Mouse (Mus musculus) liver, embryonic 12.5 days (tissue): ENCODE data around the gene Tcp10c. TPM values are rescaled to one million over a fixed set of nuclear protein-coding genes. Genes with fewer than 3 reads are reported as not detected.
"Not testable (repeated sequence)": the region's sequence is repeated elsewhere in the genome, so short reads cannot be mapped to it uniquely, and the experiment has no call there.

Experiments used
- ATAC-seq: fragments of 200-750 bp; cut with Nextera tagmentation; 2 replicates; pipeline ENCODE4 v1.8.0; 2017; ENCODE audit warnings: moderate number of reproducible peaks, mild to moderate bottlenecking, moderate library complexity
- H3K27ac ChIP-seq: fragments of 300-500 bp; sonication (generic); 2 replicates; pipeline ENCODE4 v1.5.1; 2016; ENCODE audit warnings: mild to moderate bottlenecking
- H3K27me3 ChIP-seq: fragments of 300-500 bp; sonication (generic); replicated peaks from 2 replicates; pipeline ENCODE4 v1.6.1; 2016; ENCODE audit warnings: mild to moderate bottlenecking, moderate library complexity
- H3K36me3 ChIP-seq: fragments of 300-500 bp; sonication (generic); 2 replicates; pipeline ENCODE4 v1.6.1; 2016; ENCODE audit warnings: mild to moderate bottlenecking, moderate library complexity
- H3K4me1 ChIP-seq: fragments of 300-500 bp; sonication (generic); 2 replicates; pipeline ENCODE4 v1.6.1; 2016
- H3K4me2 ChIP-seq: fragments of 300-500 bp; sonication (generic); 2 replicates; pipeline ENCODE4 v1.6.1; 2016; ENCODE audit warnings: mild to moderate bottlenecking, moderate library complexity
- H3K4me3 ChIP-seq: fragments of 300-500 bp; sonication (generic); 2 replicates; pipeline ENCODE4 v1.5.1; 2016; ENCODE audit warnings: mild to moderate bottlenecking, moderate library complexity
- H3K9ac ChIP-seq: fragments of 300-500 bp; sonication (generic); 2 replicates; pipeline ENCODE4 v1.6.1; 2016; ENCODE audit warnings: mild to moderate bottlenecking, moderate library complexity
- H3K9me3 ChIP-seq: fragments of 300-500 bp; sonication (generic); replicated peaks from 2 replicates; pipeline ENCODE4 v1.6.1; 2016; ENCODE audit warnings: mild to moderate bottlenecking, moderate library complexity
- WGBS: fragments of 180-500 bp; shearing (Covaris S2); methylation state at CpG from one replicate; pipeline ENCODE4 v1.1.7; 2016; ENCODE audit not compliant: insufficient replicate concordance; 5-methylcytosine and 5-hydroxymethylcytosine counted together
- polyA plus RNA-seq: library from polyadenylated mRNA; unstranded; fragments of >200 nt; fragmentation: Nextera tagmentation; extraction: Ambion mirVana; gene quantifications from 2 replicates; pipeline ENCODE4 v1.2.1, GENCODE M21; 2016

The Tcp10c gene
- polyA plus RNA-seq, 1 experiment from 2014 or later, result not detected

DNA sequence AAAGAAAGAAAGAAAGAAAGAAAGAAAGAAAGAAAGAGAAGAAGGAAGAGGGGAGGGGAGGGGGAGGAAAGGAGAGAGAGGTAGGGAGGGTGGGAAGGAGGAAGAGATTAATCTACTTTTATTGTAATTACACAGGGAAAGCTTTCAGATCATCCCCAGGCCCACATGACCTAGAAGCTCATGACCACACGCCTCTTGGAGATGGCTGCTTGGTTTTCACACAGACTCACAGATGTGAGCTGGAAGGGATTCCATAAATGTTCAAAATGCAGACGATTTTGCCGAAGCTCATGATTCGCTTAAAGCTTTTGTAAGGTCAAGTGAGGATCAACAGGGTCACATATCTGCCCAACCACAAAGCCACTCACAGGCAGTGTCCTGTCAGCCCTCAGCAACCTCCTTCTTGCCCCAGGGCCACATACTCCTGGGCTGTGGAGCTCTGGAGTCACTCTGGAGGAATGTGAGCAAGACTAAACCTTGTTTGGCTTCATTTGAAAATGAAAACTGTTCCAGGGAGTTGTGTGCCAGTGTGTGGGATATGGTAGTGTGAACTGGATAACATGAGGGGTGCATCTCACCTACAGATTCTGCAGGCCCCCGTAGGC lies 49.3 kb downstream of the Tcp10c start:
- WGBS, result 58% methylated on average over 5 of the region's 5 CpGs
- ATAC-seq, H3K4me2 ChIP-seq, H3K36me3 ChIP-seq, H3K9ac ChIP-seq, H3K4me3 ChIP-seq, H3K27ac ChIP-seq, H3K27me3 ChIP-seq, H3K4me1 ChIP-seq: not testable (repeated sequence)
- peaks cover 18% of the 10 kb centered on the region for H3K9me3 ChIP-seq

DNA sequence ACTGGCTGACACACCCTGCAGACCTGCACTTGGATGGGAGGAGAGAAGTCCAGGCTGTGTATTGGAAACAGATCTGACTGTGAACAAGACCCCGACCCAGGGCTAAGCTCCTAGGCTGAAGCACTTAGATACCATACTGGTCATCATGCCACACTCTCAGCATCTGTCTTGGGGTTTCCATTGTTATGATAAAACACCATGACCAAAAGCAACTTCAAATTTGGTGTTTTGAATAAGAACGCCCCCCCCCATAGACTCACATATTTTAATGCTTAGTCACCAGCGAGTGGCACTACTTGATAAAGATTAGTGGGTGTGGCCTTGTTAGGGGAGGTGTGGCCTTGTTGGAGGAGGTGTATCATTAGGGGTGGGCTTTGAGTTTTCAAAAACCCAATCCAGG lies 51.7 kb downstream of the Tcp10c start:
- not testable (repeated sequence) for H3K27me3 ChIP-seq, ATAC-seq, H3K9ac ChIP-seq, H3K36me3 ChIP-seq, H3K4me2 ChIP-seq, H3K4me3 ChIP-seq, H3K4me1 ChIP-seq, H3K27ac ChIP-seq
- peaks cover 11% of the 10 kb centered on the region; the same call in 1 of the 2 replicates for H3K9me3 ChIP-seq
- 63% methylated on average over 3 of the region's 3 CpGs for WGBS

DNA sequence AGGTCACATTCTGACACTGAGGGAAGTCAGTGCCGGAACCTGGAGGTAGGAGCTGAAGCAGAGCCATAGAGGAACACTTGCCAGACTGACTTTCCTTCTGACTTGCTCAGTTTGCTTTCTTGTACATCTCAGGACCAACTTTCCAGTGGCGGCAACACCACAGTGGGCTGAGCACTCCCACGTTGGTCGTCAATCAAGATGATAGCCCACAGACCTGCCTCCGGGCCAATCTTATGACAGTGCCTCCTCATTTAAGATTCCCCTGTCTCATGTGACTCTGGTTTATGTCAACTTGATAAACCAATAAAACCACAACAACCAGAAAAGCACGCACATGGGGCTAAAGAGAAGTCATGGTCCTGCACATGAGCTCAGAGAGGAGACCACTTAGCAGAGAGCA lies 52.3 kb downstream of the Tcp10c start:
- H3K4me1 ChIP-seq, H3K36me3 ChIP-seq, H3K4me3 ChIP-seq, H3K4me2 ChIP-seq, H3K27ac ChIP-seq, ATAC-seq, H3K27me3 ChIP-seq, H3K9ac ChIP-seq: not testable (repeated sequence)
- 77% methylated on average over 6 of the region's 6 CpGs for WGBS
- H3K9me3 ChIP-seq, result peaks cover 11% of the 10 kb centered on the region; the same call in 1 of the 2 replicates

DNA sequence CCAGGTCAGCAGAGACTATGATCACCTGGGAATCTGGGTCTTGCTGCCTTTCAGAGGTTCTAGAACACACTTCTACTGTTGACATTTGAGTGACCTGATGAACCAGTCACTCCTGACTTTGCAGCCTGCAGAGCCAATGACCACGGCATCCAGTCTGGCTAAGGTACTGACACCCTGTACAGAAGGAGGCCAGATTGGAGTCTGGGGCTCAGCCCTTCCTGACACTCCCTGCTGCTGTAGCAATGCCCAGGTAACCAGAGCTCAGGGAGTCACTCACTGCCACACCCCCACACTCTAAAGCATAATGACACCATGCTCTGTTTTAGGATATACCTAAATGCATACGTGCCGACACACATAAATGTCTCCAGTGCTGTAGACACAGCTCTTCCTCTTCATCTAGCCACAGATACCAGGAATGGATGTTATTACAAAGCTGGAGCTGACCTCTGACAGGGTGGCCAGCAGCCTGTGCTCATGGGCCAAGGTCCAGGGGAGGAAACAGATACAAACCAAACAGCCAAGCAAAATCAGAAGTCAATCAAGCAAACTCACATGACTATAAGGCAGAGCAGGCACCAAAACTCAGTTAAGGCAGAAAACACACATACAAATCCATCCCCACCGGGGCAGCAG lies 53.4 kb downstream of the Tcp10c start:
- H3K4me1 ChIP-seq, H3K4me2 ChIP-seq, H3K36me3 ChIP-seq, H3K4me3 ChIP-seq, H3K27ac ChIP-seq, H3K27me3 ChIP-seq, H3K9ac ChIP-seq: not testable (repeated sequence)
- peak; percentile 46; the same call in 1 of the 2 replicates for ATAC-seq
- WGBS, result 81% methylated on average over 3 of the region's 4 CpGs
- H3K9me3 ChIP-seq, result peaks cover 11% of the 10 kb centered on the region; the same call in 1 of the 2 replicates

DNA sequence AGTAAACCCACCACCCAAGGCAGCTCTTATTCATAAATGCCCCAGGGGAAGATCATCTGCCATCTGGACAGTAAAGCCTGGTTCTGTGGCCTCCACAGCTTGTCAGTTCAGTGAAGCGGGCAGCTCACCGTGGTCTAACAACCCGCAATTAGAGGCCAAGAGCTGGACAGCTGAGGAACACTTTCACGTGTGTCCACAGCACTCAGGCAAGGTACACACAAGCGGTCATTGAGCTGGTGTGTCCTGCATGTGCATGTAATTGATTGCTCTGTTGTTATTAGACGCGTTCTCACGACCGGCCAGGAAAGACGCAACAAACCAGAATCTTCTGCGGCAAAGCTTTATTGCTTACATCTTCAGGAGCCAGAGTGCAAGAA lies 53.9 kb downstream of the Tcp10c start:
- not testable (repeated sequence) for H3K4me1 ChIP-seq, H3K36me3 ChIP-seq, H3K27ac ChIP-seq, ATAC-seq, H3K9ac ChIP-seq, H3K4me3 ChIP-seq, H3K4me2 ChIP-seq, H3K27me3 ChIP-seq
- WGBS, result 84% methylated on average over 11 of the region's 11 CpGs
- H3K9me3 ChIP-seq, result peaks cover 11% of the 10 kb centered on the region; the same call in 1 of the 2 replicates

DNA sequence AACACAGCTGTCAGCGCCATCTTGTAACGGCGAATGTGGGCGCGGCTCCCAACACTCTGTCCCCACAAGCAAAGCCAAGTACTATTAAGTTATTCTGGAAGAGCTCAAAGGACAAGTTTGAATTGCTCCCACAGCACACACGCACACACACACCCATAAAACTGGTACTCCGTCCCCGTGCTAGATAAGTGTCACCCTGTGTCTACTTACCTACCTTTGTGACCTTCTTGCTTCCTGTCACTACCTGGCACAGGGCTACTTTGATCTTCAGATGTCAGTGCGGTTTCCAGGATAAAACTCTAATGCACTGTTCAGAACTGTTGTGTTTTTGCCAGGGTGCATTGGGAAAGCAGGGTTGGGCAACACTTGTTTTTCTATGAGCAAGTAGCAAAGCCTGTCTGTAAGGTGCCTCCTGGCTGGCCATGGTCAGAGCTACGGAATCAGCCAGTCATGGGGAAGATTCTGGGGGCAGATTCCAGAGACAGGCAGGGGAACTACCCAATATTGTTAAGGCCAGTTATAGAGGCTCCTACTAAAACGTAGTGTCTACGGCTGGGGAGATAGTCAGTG lies 66.7 kb downstream of the Tcp10c start:
- WGBS, result 81% methylated on average over 11 of the region's 12 CpGs
- not testable (repeated sequence) for H3K36me3 ChIP-seq, H3K4me1 ChIP-seq, H3K4me3 ChIP-seq, H3K27me3 ChIP-seq, H3K9me3 ChIP-seq, H3K4me2 ChIP-seq, H3K27ac ChIP-seq, H3K9ac ChIP-seq
- ATAC-seq, result peak; percentile 44

DNA sequence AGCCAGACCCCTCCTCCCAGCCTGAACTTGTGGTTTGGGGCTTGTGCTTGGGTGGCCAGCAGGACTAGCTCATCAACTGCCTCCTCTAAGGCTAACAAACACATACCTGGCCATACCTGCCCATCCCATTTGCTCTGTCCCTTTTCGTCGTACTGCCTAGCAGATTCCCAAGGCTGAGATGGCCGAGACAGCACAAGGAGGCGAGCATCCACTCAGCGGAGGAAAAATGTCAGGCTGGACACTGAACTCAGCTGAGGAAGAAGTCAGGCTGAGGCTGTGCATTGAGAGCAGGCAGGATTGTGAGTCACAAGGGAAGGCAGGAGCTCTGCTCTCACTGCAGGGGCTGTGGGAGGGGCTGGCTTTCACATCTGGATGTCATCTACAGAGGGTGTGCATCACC lies 68.3 kb downstream of the Tcp10c start:
- ATAC-seq, H3K27me3 ChIP-seq: not testable (repeated sequence)
- peaks cover 11% of the 10 kb centered on the region; the same call in 1 of the 2 replicates for H3K9me3 ChIP-seq

DNA sequence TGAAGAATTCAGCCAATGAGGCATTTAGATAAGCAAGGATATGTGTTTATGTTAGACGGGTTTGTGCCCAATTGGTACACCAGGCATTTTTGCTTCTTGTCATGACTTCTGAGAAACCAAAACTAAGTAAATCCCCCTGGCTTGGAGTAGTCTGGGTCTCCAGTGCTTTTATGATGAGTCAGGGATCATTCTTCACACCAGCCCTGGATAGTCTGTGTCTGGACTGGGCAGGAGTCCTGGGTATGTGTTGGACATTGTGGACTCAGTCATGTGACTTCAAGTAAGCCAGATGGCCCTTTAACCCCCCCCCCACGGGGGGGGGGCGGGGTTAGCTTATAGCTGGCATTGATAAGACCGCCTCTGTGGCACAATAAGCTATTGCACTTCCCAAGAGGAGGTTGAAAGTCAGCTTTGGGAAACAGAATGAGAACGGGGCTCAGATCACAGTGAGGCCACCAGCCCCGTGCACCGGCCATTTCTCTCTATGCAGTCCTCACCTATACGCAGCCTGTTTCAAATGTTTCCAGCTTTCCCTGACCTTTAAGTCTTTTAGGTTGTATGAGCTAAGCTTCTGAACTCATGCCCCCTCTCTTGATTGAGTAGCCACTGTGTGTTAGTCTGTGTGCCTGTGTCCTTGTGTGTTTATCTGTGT lies 69.1 kb downstream of the Tcp10c start:
- not testable (repeated sequence) for H3K27me3 ChIP-seq, H3K36me3 ChIP-seq, H3K9ac ChIP-seq, H3K4me3 ChIP-seq, H3K4me1 ChIP-seq, H3K4me2 ChIP-seq, ATAC-seq, H3K27ac ChIP-seq
- peaks cover 11% of the 10 kb centered on the region; the same call in 1 of the 2 replicates for H3K9me3 ChIP-seq
- WGBS, result 55% methylated on average over 8 of the region's 8 CpGs

More for the DNA sequence above, 68.3 kb downstream of the Tcp10c start:
- H3K36me3 ChIP-seq, H3K27ac ChIP-seq, H3K4me2 ChIP-seq, H3K4me1 ChIP-seq, H3K9ac ChIP-seq, H3K4me3 ChIP-seq: not testable (repeated sequence)
- WGBS, result 72% methylated on average over 5 of the region's 5 CpGs

DNA sequence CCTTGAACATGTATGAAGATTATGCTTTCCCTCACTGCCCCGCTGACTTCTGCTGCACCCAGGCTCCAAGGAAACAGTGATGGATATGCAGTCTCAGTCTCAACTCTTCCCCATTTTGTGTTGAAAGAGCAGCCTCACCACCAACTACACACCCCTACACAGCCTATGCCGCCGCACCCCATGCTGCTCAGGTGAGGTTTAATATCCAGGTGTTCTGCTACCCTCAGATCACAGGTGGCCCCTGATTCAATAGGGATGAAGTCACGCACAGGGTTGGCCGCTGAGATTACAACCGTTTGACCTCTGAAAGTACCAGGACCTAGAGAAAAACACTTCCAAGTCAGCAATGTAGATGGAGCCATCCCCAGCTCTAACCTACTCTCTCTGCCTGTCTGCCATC lies 69.9 kb downstream of the Tcp10c start:
- not testable (repeated sequence) for H3K4me1 ChIP-seq, H3K9ac ChIP-seq, H3K27ac ChIP-seq, H3K4me2 ChIP-seq, H3K27me3 ChIP-seq, H3K4me3 ChIP-seq, H3K36me3 ChIP-seq
- H3K9me3 ChIP-seq, result peaks cover 11% of the 10 kb centered on the region; the same call in 1 of the 2 replicates
- 0 out of 2 replicates have a peak, but pooled peaks have one; percentile 11 for ATAC-seq
- WGBS, result 74% methylated on average over 6 of the region's 6 CpGs

DNA sequence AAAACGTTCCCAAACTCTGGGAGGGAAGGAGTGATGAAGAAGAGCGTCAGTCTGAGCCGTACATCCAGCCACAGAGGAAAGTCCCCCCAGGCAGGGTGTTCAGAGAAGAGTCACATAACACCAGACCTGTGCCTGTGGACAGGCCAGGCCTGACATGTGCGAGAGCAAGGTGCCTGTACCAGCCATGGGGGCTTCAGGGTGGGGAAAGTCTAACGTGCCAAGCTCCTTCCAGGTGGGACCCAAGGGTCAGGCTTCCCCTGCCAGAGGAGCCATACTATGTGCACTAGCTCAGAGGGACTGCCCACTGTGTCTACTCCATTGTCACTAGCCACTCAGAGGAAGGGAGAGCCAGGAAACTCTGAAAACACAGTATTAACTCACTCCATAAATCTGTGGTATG lies 71.3 kb downstream of the Tcp10c start:
- not testable (repeated sequence) for H3K4me3 ChIP-seq, H3K9ac ChIP-seq
- 56% methylated on average over 2 of the region's 5 CpGs for WGBS

DNA sequence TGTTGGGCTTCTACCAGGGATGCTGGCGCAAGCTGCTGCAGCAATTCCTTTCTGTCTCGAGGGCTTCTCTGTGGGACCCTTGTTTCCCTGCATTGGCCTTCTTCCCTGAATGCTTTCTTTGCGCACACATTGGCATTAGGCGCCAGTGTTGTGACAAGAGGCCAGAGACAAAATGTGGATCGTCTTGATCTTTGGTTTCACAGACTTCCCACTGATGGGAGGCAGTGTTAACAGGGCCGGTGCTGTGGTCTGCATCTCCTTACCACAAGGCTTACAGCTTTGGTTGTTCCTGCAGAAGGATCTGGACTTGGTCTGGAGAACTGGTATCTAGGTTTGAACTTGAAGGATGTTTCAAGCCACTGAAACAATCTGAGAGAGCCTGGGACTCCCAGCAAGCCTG lies 72.1 kb downstream of the Tcp10c start:
- not testable (repeated sequence) for ATAC-seq
- WGBS, result 71% methylated on average over 4 of the region's 6 CpGs

More for the DNA sequence above, 71.3 kb downstream of the Tcp10c start:
- not testable (repeated sequence) for H3K4me1 ChIP-seq, ATAC-seq, H3K27ac ChIP-seq, H3K4me2 ChIP-seq, H3K27me3 ChIP-seq, H3K36me3 ChIP-seq
- peaks cover 11% of the 10 kb centered on the region; the same call in 1 of the 2 replicates for H3K9me3 ChIP-seq

More for the DNA sequence above, 72.1 kb downstream of the Tcp10c start:
- not testable (repeated sequence) for H3K27ac ChIP-seq, H3K4me3 ChIP-seq, H3K4me1 ChIP-seq, H3K4me2 ChIP-seq, H3K9ac ChIP-seq, H3K36me3 ChIP-seq, H3K27me3 ChIP-seq
- H3K9me3 ChIP-seq, result peaks cover 11% of the 10 kb centered on the region; the same call in 1 of the 2 replicates
